Mouse (Mus musculus) granulocyte monocyte progenitor cell, adult 5-6 weeks (primary cell): ENCODE data around the gene Hpcal1. TPM values are rescaled to one million over a fixed set of nuclear protein-coding genes. Genes with fewer than 3 reads are reported as not detected.

Experiments used
- ATAC-seq: replicated peaks from 2 replicates; pipeline ENCODE4 v1.8.0; 2016; ENCODE audit warnings: mild to moderate bottlenecking, moderate TSS enrichment, inconsistent platforms; ENCODE audit not compliant: poor library complexity, severe bottlenecking
- total RNA-seq, 2 experiments: library from RNA; stranded (forward) in 1 of 2; stranded (reverse) in 1 of 2; fragments of 200-712, 200-1000 nt in 1 of 2; fragments of >200 nt in 1 of 2; fragmentation: Nextera tagmentation in 1 of 2; gene quantifications; 2 replicates each; pipeline ENCODE4 v1.2.3; 2014 to 2017

The Hpcal1 gene
- total RNA-seq, 2 experiments from 2014 or later, result 19.6 to 58.9 TPM

DNA sequence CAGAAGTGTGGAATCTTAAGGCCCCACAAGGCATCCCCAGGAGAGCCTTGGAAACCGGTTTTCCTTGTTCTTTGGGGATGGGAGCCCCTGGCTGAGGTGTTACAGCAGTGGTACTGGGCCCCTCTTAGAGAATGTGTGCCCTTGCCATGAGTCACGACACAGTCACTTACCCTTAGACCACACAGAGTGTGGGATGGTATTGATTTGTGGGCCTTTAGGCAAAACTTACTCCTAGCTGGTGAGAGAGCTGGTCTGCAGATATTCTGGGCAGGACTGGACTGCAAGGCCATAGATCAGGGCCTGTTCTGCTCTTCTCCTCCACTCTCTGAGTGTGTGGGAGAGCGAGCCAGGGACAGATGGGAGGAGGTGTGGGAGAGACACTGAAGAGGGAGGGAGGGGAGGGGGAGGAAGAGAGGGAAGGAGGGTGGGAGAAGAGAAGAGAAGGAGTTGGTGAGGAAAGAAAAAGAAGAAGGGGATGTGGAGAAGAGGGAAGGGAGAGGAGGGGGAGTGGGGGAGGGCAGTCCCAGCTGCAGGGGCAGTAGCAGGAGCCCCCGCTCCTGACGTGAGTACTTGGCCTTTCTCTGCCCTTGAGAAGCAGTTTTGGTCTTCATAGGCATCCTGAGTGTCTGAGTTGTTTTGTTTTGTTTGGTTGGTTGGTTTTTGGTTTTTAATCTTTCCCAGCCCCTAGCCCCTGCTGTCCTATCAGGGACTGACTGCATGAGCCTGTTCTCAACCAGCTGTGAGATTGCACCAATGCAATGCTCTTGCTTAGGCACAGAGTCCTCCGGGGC lies 42.7 kb downstream of the Hpcal1 start:
- ATAC-seq, result no peak

DNA sequence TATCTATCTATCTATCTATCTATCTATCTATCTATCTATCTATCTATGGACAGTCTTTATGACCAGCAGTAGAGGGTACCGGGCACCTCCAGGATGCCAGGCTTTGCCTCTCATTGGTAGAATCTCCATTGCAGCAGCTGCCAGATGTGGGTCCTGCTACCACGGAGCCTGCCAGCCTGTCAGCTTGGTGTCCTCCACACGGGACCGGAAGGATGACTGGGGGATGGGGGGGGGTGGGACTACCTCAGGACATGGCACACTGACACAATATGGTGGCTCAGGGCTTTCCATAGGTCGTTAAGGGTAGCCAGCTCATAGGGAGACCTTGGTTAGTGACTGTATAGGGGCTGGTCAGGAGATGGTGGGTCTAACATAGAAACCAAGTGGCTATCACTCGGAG lies 45.7 kb downstream of the Hpcal1 start:
- ATAC-seq, result no peak

DNA sequence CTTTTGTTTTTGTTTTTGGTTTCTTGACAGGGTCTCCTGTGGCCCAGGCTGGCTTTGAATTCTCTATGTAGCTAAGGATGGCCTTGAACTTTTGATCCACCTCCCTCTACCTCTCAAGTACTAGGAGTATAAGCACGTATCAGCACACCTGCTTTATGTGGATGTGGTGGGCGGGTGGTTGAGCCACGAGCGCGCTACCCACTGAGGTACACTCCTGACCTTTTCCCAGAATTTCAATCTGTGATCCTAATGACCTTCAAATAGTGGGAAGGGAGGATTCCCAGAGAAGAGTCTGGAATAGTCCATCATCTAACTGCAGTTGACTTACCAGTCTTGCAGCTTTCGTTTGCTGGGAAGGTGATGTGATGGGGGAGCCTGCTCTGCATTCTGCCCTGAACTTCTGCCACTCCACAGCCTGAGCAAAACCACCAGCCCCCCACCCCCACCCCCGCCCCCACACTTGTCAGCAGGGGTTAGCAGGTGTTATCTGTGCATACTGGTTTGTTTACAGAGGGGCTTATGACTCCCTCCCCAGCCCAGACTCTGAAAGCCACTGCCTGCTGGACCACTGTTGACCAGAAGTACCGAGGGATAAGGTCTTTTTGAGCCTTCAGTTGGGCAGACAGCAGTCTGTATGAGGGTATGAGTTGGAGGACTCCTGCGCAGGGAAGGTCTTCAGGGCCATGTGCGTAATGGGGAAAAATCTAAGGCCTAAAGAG lies 46.4 kb downstream of the Hpcal1 start:
- no peak for ATAC-seq

DNA sequence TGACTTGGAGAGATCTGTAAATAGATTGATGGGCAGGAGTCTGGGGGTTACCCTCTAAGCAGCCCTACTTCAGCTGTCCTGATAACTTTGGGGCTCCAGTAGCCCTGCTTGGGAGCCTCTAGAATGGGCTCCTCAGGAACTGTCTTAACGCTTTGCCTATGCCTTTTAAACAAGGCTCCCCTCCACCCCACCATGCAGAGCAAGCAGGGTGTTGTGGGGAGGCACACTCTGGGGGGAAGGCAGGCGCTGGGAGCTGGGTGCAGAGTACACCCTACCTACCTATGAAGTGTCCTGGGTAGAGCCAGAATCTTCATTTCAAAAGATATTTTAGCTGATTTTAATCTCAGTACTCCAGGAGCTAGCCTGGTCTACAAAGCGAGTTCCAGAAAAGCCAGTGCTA lies 47.2 kb downstream of the Hpcal1 start:
- ATAC-seq, result no peak

DNA sequence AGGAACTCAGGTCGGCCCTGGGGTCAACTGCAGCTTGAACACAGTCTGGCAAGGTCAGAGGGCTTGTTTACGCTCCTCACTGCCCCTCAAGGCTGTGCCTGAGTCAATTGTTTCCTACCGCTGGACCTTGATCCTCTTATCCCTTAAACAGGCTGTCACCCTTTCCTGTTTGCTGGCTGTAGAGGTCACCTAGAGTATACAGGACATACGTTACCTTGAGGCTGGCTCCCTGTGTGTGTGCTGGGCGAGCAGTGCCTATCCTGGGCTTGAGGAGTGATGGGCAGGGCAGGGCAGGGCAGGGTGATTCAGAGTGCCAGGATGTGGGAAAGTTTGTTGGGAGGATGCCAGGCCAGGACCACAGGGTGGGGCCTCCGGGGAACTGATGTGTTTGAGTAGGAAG lies 47.8 kb downstream of the Hpcal1 start:
- 0 out of 2 replicates have a peak, but pooled peaks have one; percentile 26 for ATAC-seq

DNA sequence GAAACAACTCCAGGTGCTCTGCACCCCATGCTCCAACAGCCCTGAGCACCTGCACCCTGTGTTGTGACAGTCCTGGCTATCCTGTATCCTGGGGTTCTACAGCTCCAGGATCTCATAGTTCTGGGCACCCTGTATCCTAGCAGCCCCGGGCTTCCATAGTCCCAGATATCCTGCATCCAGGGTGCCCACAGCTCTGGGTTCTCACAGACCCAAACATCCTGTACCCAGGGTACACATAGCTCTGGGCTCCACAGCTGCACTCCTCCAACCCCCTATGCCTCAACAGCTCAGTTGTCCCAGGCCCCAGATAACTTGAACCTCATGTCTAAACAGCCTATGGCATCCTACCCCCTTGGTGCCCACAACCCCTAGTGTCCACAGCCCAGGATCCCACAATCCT lies 49.6 kb downstream of the Hpcal1 start:
- ATAC-seq, result no peak

DNA sequence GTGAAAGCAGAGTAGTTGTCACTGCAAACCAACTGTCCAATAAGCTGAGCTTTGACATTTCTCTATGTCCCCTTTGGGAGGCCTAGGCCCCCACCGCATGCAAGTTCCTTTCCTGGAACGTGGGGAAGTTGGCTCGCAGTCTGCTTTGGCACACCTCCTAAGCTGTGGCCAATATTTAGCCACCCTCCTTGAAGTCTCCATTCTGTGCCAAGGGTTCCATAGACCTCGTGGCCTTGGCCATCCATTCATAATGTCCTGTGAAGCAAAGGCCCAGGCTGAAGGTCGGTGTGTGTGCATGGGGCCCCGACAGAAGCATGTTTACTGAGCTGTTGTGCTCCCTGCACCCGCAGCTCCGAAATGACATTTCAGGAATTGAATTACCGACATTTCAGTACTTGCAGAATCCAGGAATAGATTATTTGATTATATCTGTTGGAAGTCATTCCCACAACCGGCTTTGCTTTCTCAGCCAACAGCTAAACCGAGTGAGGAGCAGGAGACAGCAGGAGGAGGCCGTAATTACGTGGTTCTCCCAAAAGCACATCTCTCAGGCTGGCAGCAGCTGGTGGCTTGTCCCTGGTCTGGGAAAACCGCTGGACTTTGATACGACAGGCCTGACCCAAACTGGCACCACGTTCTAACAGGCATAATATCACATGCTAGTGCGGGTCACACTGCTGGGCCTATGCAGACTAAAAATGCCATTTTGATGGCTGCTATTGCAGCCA lies 51.1 kb downstream of the Hpcal1 start:
- peak; percentile 59 for ATAC-seq

DNA sequence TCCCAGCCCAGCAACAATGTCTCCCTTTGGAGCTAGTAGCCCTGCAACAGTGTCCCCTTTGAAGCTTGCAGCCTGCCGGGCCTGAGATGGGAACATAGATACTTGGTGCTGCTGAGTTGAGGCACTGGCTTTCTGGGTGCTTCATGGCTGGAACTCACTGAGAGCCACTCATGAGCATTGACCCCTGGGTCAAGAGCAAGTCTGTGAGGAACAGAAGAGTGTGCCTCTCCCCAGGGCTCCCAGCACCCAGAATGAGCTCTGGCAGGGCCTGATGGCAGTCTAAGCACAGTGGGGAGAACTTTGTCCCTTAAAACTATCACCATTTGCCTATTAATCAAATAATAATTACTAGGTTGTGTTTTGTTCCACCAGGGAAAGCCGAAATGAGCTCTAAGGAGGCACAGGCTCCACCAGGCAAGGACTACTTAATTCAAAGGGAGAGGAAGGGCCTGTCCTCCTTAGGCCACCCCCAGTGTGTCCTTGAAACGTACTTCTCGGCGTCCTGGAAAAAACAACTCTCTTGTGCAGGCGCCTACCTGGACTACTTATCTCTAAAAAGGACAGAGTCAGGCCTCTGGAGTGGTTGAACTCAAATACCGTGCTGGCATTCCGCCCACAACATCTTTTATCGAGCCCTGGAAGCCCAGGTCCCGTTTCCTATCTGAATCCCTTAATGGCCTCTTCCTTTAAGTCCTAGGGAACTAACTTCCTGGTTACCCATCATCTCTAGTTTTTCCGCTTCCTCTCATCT lies 52.1 kb downstream of the Hpcal1 start:
- ATAC-seq, result no peak

DNA sequence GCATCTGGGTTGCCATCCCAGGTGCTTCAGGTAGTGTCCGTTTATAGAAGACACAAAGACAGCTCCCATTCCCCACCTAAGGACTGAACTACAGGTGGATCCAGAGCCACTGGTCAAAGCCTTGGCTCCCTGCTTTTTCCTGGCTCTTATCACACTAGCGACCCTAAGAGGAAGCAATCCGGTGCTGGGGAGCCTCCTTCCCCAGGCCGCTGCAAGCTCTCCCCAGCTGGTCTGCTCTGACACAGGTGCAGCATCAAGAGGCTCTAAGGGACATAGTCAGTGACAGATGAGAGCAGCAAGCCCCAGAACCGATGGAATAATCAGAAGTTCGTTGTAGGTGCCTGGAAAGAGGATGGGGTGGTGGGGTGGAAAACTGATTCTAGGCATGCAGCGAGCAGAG lies 54.8 kb downstream of the Hpcal1 start:
- no peak for ATAC-seq

DNA sequence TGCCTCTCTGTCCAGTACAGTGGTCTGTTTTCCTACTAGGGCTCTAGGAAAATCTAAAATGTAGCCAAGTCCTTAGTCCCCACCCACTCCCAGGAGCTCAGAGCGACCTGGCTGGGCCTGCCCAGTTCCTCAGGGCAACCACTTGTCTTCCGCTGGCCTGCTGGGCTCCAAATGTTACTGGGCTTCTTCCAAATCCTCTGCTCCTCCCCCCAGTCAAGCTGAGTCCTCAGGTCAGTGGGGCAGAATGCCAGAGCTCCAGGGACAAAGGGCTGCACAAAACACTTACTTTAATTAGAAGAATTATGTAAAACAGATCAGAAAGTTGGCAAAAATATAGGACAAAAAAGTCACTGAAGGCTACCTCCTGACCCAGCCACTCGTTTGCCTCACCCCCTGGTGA lies 56.1 kb downstream of the Hpcal1 start:
- ATAC-seq, result peak; percentile 35

DNA sequence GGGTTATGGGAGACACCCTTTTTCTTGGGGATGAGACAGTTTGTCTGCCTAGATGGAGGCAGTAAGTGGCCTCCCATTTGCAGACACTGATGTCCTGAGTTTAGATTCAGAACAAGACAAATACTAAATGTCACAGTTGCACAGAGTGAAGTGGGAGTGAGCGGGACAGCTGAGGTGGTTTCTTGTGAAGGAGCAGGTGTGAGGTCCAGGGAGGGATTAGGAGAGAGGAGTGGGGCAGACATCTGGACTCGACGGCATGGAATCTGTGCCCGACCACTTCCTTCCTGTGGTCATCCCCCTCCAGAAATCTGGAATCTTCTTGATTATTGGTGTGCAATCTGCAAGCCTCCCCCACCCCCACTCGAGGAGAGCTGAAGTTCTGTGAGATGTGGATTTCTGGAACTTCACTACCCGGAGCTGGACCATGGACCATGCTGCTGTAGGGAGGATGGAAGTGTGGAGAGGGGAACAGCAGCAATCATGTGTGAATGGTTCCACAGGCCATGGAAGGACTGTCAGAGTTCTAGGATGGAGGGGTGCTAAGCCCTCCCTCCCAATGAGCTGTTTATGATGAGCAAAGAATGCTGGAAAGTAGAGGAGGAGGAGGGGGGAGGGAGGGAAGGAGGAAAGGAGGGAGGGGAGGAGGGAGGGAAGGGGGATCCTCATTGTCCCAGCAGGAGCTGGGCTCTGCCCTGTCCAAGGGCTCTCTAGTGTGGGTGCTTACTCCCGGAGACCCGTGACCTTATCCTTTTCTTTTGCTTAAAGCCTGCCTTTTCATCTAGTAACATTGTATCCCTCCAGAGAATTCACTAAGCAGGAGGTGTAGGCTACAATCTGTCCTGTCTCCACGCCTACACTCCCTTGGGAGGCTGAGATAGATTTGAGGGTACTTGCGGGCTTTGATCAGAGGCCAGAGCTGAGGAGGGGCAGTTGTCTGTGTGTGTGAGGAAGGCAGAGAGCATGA lies 56.8 kb downstream of the Hpcal1 start:
- peak; percentile 21 for ATAC-seq

DNA sequence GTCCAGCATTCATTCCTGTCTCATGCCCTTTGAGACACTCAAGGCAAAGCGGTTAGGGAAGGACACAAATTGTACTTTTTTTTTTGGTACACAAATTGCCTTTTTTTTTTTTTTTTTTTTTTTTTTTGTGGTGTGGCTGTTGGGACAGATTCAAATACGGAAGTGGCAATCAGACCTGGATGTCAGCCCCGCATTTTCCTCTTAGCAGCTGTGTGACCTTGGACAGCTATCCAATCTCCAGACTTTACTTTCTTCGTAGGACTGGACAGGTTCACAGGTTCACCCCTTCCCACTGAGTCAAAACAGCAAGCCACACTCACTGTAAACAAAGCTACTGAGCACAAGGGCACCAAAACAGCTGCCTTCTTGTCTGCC lies 57.5 kb downstream of the Hpcal1 start:
- ATAC-seq, result peak; percentile 66

DNA sequence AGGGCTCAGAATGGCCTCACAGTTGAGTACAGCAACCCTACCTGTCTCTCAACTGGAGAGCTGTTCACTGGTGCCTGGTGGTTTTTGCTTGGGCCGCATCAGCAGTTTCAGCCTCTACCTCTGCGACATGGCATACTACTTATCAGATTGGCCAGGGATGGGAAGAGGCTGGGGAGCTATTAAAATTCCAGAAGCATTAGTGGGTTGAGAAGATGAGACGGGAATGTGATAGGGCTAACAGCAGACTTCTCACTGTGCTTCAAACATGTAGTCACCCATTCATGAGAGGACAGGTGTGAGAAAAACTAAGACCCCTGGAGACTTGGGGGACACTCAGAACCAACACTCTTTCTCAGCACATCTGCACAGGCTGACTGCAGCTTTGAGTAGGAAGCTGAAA lies 59.1 kb downstream of the Hpcal1 start:
- ATAC-seq, result no peak

DNA sequence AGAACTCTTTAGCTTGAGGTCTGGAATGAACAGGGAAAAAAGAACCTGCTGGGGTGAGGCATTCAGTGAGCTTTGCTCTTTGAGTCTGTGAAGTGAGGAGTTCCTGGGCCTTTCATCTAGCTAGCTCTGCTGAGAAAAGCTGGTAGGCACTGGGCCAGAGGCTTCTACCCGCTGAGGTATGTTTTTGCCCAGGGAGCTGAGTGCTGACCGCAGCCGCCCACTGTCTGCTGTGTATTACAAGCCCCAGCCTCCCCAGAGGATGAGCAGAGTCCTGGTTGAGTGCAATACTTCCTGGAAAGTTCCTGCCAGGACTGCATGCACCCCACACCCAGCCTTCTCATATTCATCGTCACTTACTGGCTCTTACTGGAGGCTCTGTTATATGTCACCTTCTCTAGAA lies 59.8 kb downstream of the Hpcal1 start:
- ATAC-seq, result no peak

DNA sequence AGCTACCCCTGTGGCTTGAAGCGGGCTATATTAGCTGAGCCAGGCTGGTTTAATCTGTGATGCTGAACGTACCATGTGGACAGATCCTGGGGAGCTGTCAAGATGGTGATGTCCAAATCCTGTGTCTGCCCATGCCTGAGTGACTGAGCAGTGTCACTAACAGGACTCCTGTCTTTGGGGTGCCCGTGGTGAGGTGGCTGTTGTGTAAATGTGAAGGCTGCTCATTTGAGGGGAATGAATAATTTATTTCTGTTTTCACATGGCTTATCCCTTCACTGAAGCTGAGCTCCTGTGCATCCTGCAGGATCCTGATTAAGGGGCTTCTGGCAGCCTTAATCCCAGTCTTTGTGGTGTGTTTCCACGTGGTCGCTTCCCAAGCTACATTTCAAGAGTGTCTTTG lies 62.2 kb downstream of the Hpcal1 start:
- ATAC-seq, result no peak

DNA sequence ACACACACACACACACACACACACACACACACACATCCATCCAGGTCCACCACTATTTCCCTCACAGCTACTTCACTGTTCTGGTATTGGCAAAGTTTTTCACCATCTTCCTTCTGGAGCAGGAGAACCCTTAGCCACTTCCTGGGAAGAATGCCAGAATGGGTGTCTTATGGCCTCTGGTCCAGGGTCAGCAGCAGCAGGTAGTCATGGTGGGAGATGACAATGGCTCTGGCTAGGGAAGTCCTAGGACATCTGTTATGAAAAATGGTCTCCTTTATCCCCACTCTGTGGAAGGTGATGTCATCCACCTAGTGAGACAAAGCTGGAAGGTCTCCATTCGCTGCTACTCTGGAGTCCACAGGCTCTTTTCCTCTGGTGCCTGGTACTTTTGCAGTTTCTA lies 64.1 kb downstream of the Hpcal1 start:
- ATAC-seq, result no peak

DNA sequence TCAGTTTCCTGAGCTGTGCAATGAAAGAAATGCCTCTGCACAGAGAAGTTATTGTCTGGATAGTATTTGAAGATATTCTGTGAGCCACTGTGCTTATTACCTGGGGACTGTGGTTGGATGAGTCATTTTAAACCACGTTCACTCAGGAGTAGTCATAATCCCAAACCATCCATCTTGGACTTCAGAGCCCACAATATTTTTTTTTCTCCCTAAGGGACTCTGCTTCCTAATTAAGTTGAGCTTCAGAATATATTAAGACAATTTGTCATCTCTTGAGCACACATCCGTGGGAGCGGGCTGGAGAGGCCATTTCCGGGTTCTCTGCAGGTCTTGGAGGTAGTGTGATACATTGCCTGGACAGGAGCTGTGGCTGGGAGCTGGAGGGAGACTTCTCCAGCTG lies 66.2 kb downstream of the Hpcal1 start:
- ATAC-seq, result no peak

DNA sequence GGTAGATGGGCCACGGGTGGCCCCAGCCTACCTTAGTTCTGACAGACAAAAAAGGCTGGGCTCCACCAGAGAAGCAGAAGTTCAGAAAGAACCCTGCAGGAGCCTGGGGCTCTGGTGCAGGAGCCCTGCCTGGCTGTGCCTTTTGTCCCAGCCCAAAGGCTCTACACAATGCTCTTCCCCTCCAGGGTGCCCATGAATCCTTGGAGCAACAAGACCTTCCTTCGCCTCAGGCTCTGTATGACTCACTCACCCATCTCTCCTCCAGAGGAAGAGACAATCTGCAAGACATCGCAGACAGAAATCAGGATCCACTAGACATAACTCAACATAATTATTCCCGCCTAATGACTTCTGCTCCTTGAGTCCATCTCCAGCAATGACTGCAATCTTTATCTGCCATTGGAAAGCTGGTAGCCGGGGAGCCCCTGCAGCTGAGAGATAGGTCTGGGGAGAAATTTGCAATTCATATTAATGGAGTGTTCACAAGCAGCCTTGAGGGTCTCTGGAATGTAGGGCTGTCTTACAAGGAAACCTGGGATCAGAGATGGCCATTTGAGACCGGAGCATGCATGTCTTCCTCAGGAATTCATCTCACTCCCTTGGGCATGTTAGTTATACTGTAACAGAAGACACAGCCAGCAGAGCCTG lies 71.8 kb downstream of the Hpcal1 start:
- ATAC-seq, result no peak; the same call in 1 of the 2 replicates

DNA sequence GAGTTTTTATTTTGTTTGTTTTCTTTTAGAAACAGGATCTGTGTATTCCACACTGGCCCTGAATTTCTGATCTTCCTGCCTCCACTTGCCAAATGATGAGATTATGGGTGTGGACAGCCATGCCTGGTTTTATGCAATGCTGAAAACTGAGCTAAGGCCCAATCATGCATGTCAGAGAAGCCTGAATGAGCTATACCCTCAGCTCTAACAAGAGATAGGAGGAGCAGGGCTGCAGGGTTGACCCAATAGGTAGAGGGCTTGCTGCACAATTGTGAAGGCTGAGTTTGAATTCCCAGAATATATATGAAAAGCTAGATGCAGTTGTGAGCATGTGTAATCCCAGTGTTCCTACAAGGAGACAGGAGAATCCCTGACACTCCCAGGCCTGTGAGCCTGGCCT lies 72.4 kb downstream of the Hpcal1 start:
- ATAC-seq, result no peak
